Mouse (Mus musculus) splenic B cell, adult 2 months (primary cell): ENCODE measurements around the gene Chmp6.

Experiments
- DNase-seq: peaks from one replicate; pipeline ENCODE4 v3.0.0-alpha.2; 2011; ENCODE audit warnings: low read depth, low spot score
- H3K27me3 ChIP-seq: 2 replicates; pipeline ENCODE4 v1.6.1; 2012; ENCODE audit warnings: mild to moderate bottlenecking, low read length, moderate library complexity, mixed read lengths; ENCODE audit not compliant: control insufficient read depth, poor library complexity, insufficient read depth, severe bottlenecking
- H3K36me3 ChIP-seq: 2 replicates; pipeline ENCODE4 v1.6.1; 2012; ENCODE audit warnings: mild to moderate bottlenecking, low read length, moderate library complexity, mixed read lengths; ENCODE audit not compliant: control insufficient read depth, poor library complexity, insufficient read depth, severe bottlenecking

Chmp6 gene

GRCm38 (mm10) chr11:119951326-119951725 lies 38.1 kb downstream of the Chmp6 start:
- no peak for DNase-seq
- H3K36me3 ChIP-seq: no peaks in the 10 kb centered on the region
- no peaks in the 10 kb centered on the region for H3K27me3 ChIP-seq

- no peaks in the 10 kb centered on the region for H3K27me3 ChIP-seq
- DNase-seq: no peak
Measured at GRCm38 (mm10) chr11:119952429-119953224, 39.4 kb downstream of the Chmp6 start.

DNA sequence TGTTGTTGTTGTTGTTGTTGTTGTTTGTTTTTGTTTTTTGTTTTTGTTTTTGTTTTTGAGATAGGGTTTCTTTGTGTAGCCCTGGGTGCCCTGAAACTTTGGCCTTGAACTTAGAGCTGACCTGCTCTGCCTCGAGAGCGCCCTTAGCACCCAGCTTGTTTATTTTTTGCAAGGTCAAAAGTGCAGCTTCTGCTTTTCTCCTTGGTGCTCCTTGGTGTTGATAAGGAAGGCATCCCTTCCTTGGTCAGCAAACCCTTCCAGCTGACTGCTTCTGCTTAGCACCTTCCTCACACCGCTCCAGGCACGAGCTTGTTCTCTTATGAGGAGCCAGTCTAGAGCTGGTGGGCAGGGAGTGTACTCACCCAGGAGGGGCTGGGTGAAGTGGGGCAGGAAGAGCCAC lies 41.0 kb downstream of the Chmp6 start:
- peak; percentile 33 for DNase-seq
- no peaks in the 10 kb centered on the region for H3K36me3 ChIP-seq
- H3K27me3 ChIP-seq: no peaks in the 10 kb centered on the region

More at GRCm38 (mm10) chr11:119952429-119953224, 39.4 kb downstream of the Chmp6 start:
- no peaks in the 10 kb centered on the region for H3K36me3 ChIP-seq

GRCm38 (mm10) chr11:119954749-119955337 lies 41.6 kb downstream of the Chmp6 start:
- no peaks in the 10 kb centered on the region for H3K27me3 ChIP-seq
- DNase-seq: peak; percentile 89

GRCm38 (mm10) chr11:119955432-119955831 lies 42.2 kb downstream of the Chmp6 start:
- DNase-seq: no peak

More at GRCm38 (mm10) chr11:119954749-119955337, 41.6 kb downstream of the Chmp6 start:
- no peaks in the 10 kb centered on the region for H3K36me3 ChIP-seq

DNA sequence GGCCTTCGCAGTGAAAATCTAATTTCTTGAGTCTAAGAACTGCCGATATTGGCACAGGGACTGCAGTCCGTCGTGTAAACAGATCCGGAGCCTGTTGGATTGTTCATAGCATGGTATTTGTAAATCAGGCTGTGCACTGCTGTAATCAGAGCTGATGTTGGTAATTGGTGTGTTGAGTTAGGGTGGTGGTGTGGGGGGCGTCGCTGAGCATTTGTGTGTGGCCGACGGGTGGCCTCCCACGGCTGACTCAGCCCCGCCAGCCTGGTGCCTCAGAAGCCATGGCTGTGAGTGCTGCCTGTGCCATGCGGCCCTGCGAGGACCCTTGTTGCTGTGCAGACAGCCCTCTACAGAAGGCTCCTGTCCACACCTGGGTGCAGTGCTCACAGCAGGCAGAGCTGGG lies 43.3 kb downstream of the Chmp6 start:
- DNase-seq: no peak
- no peaks in the 10 kb centered on the region for H3K27me3 ChIP-seq
- no peaks in the 10 kb centered on the region for H3K36me3 ChIP-seq

More at GRCm38 (mm10) chr11:119955432-119955831, 42.2 kb downstream of the Chmp6 start:
- Histone ChIP-seq H3K27me3 (no peaks in the 10 kb centered on the region), H3K36me3 (no peaks in the 10 kb centered on the region)

GRCm38 (mm10) chr11:119958856-119959255 lies 45.6 kb downstream of the Chmp6 start:
- Histone ChIP-seq H3K27me3 (no peaks in the 10 kb centered on the region; the same call in 1 of the 2 replicates), H3K36me3 (no peaks in the 10 kb centered on the region)
- no peak for DNase-seq

DNA sequence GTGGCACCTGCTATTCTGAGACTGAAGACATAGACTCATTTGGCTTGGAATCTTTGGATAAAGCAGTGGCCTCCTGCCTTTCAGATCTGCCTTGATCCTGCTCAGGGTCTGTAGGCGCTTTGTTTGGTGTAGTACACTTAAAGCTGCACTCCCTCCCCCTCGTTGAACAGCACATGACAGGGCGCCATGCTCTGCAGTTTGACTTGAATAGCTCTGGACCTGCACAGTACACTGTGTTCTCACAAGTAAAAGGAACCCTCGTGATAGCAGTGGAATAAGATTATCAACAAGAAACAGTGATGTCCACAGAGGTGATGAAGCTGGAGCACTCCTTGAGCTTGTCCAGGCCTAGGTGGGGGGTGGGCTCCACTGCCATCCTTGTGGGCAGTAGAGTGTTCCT lies 46.5 kb downstream of the Chmp6 start:
- Histone ChIP-seq H3K36me3 (no peaks in the 10 kb centered on the region; the same call in 1 of the 2 replicates), H3K27me3 (no peaks in the 10 kb centered on the region; the same call in 1 of the 2 replicates)
- no peak for DNase-seq

DNA sequence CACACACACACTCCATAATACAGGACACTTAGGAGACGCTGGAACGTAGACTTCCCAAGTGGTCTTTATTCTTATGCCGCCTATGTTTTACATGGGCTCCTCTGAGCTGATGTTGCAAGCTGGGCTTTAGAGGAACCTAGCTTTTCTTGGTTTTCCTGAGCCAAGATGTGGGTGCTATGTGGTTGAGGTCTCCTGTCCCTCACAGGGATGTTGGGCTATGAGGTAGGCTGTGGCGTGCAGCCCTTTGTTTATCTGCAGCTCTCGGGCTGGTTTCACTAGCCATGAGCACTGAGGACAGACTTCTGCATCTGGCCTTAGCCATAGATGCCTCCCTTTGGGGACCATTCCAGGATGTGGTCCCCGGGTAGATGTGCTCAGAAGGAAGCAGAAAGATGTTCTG lies 47.4 kb downstream of the Chmp6 start:
- no peak for DNase-seq
- no peaks in the 10 kb centered on the region; the same call in 1 of the 2 replicates for H3K36me3 ChIP-seq
- H3K27me3 ChIP-seq: no peaks in the 10 kb centered on the region; the same call in 1 of the 2 replicates

- Histone ChIP-seq H3K27me3 (no peaks in the 10 kb centered on the region; the same call in 1 of the 2 replicates), H3K36me3 (no peaks in the 10 kb centered on the region; the same call in 1 of the 2 replicates)
- DNase-seq: no peak
Measured at GRCm38 (mm10) chr11:119961511-119961910, 48.3 kb downstream of the Chmp6 start.

DNA sequence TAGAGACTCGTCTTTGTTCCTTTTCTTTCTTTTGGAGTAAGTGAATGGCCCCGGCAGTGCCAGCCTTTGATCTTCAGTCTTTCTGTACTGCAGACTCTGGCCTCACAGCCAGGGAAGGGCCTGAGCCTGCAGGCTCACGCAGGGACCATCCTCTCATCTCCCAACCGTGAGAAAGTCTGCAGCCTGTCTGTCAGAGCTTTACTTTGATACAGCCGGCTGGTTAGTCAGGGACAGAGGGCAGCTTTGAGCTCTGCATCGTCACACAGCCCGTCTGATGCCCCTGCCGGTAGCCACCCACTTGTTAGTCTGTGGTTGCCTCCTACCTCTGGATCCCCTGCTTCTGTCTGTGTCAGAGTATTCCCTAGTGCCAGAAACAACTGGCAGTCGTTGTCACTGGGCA lies 51.8 kb downstream of the Chmp6 start:
- no peak for DNase-seq
- Histone ChIP-seq H3K36me3 (no peaks in the 10 kb centered on the region; the same call in 1 of the 2 replicates), H3K27me3 (no peaks in the 10 kb centered on the region; the same call in 1 of the 2 replicates)

GRCm38 (mm10) chr11:119966294-119966693 lies 53.1 kb downstream of the Chmp6 start:
- Histone ChIP-seq H3K36me3 (no peaks in the 10 kb centered on the region; the same call in 1 of the 2 replicates), H3K27me3 (no peaks in the 10 kb centered on the region; the same call in 1 of the 2 replicates)
- no peak for DNase-seq

DNA sequence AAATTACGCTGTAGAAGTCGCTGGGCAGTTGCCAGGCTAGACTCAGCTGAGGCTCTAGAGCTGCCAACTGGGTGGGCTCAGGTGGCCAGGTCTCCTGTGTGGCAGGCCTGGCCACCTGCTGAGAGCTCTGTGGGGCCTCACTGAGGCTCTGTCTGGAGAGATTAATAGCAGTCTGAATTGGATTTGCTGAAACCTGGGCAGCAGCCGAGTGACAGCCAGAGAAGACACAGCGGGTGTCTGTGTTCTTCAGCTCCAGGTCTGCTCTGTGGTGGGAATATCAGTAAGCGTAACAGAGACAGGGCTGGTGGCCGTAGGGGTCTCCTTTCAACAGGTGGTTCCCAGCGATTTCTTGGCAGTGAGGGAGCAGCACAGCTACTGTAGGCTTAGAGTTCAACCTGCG lies 54.2 kb downstream of the Chmp6 start:
- DNase-seq: no peak
- Histone ChIP-seq H3K27me3 (no peaks in the 10 kb centered on the region; the same call in 1 of the 2 replicates), H3K36me3 (no peaks in the 10 kb centered on the region; the same call in 1 of the 2 replicates)

GRCm38 (mm10) chr11:119967892-119968291 lies 54.7 kb downstream of the Chmp6 start:
- Histone ChIP-seq H3K36me3 (no peaks in the 10 kb centered on the region; the same call in 1 of the 2 replicates), H3K27me3 (no peaks in the 10 kb centered on the region; the same call in 1 of the 2 replicates)
- DNase-seq: no peak
